Mouse (Mus musculus): ENCODE results near the gene C4bp.
"Not testable (repeated sequence)": the region's sequence is repeated elsewhere in the genome, so short reads cannot be mapped to it uniquely, and the experiment has no call there.

Gene C4bp

DNA sequence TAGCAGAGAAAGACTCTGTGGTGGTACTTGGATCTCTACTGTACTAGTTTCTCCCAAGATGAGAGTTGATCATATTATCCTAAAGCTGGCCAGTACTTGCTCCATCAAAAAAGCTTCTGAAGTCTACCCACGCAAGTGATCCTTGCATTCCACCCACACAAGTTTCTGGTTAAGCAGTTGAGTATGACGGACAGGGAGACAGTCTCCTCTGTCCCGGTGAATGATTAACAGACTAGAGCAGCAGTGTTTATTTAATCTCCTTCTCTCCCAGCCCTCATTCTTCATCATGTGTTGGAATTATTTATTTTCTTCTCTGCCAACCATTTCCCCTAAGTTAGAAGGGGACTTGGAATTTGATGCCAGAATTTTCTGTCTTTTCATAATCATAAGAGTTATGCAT, at the start of gene C4bp:
TSS of gene C4bp (minus strand) at position 179 of the 400 bp plus-strand sequence.
- no peak for DNase-seq (ENCODE audit: extremely low spot score)

DNA sequence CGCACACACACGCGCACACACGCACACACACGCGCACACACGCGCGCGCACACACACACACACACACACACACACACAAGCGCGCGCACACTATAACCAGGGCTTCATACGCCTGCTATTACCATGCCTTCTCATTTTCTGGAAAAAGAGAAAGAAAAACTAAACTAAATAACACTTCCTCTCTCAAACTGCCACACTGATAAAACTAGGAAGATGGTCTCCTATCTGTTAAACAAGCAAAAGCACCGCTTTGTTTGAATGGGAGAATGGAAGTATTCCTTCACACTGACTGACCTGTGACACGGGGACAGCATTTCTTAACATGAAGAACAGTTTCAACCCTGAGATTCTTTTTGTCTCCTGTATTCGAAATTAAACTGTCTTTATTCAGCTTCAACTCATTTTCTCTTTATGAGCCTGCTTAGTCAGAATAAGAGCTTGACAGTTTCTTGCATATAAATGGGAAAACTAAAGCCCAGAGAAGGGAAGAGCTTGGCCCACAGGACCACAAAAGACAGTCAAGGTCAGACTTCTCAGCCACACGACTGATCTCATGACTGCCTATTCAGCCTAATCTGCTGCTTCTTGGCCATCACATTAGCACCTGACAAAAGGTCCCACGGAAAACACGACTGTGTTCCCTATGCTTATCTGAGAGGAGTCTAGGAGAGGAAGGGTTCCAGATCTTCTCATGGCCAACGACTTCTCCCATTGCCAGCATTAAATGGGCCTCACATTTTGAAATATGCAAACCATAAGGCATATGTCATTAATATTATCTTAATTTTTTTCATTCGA, 49.0 kb upstream of the C4bp start:
- DNase-seq (ENCODE audit: extremely low spot score): no peak

DNA sequence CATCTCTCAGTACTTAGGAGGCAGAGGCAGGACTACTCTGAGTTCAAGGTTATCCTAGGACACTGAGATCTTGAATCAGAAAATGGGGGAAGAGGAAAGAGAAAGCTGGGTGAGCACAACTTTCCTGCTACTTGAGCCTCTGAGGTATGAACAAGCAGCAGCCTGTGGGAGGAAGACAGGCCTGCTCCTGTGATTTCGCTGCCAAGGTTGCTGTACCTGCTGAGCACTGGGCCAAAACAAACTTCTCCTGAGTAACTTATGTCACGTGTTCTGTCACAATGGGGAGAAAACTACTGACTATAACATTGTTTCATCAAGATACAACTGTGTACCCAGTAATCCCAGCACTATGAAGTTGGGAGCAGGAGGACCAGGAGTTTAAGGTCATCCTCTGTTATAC, 42.2 kb upstream of the C4bp start:
- no peak for DNase-seq (ENCODE audit: extremely low spot score)

- DNase-seq (ENCODE audit: extremely low spot score): no peak
These were observed 40.5 kb upstream of the C4bp start for GRCm38 (mm10) chr1:130701976-130702375.

- no peak for DNase-seq (ENCODE audit: extremely low spot score)
These were observed 38.7 kb upstream of the C4bp start for GRCm38 (mm10) chr1:130699937-130700633.

DNA sequence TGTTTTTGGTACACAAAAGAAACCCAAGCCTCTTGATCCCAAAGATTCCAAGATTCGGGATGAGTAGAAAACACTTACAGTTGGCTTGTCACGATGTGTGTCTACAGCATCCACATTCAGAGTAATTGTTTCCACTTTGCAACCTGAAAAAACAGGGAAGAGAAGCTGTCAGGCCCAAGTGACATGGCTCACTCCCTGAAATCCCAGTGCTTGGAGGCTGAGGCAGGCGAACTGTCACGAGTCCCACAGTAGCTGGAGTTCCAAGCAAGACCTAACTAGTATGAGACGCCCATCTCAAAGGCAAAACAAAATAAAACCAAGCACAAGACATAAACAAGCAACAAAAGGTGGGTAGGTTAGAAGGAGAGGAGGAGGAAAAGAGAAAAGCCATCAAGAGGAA, 37.2 kb upstream of the C4bp start:
- no peak for DNase-seq (ENCODE audit: extremely low spot score)

- DNase-seq (ENCODE audit: extremely low spot score): no peak
These were observed 22.5 kb upstream of the C4bp start for GRCm38 (mm10) chr1:130683905-130684304.

DNA sequence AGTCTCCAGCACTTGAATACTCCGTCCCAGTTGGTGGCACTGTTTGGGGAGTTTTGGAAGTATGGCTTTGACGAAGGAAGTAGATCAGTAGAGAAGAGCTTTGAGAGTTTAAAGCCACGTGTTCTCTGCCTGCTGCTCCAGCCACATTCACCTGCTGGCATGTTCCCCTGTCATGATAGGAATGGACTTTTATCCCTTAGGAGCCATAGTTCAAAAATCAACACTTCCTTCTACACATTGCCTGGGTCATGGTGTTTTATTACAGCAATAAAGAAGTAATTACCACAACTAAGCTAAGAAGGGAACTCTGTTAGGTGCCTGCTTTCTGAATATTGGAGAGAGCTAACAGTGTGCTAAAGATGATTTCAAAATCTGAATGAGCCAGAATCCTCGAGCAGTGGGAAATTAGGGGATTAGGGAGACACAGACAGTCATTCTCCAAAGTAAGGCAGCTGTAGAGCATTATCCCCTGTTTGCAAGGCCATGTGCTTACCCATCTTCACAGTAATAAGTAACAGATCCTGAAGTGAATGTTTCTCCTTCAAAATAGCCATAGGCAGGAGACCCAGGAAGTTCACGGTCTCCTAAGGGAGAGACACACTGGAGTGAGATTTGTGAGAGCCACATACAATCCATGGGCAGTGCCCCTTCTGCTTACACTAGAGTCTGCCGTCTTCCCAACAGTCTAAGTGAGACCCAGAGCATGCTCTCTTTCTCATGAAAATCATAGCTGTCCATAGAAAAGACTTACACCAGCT, 20.4 kb upstream of the C4bp start:
- DNase-seq (ENCODE audit: extremely low spot score): no peak

GRCm38 (mm10) chr1:130681075-130681474, 19.6 kb upstream of the C4bp start:
- DNase-seq (ENCODE audit: extremely low spot score): no peak

DNA sequence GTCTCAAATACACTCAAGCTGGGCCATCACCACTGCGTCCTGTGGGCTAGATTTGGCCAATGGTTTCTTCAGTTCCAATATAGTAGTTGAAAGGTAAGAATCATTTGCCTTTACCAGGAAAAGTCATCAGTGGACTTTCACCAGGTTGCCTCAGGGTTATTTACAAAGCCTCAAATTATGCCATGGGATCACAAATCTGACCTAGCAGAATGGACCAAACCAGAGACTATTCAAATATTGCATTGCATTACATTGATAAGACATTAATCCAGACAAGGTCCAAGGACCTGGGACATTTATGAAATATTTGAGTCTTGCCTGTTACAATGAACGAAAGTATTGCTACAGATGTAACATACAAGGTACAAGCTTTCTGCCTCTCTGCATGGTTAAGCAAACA, 17.1 kb upstream of the C4bp start:
- no peak for DNase-seq (ENCODE audit: extremely low spot score)

DNA sequence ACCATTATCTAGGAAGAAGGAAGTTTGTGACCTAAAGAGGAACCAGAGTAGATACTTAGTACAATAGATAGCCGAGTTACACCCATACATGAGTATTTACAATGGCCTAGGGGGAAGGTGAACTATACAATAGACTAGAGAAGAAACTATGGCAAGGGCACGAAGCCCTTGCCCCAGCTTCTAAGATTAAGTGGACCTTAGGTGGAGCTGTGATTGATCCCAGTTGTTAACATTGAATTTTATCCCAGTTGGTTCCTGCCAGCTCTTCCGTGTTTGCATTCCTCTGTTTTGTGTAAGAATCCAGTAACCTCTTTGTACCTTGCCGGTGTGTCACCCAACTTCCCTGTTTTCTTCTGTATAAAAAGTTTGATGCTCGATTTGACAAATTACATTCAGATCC, 2.1 kb upstream of the C4bp start:
- not testable (repeated sequence) for DNase-seq (ENCODE audit: extremely low spot score)

- not testable (repeated sequence) for DNase-seq (ENCODE audit: extremely low spot score)
These were observed 1.8 kb downstream of the C4bp start for GRCm38 (mm10) chr1:130659641-130660040.

DNA sequence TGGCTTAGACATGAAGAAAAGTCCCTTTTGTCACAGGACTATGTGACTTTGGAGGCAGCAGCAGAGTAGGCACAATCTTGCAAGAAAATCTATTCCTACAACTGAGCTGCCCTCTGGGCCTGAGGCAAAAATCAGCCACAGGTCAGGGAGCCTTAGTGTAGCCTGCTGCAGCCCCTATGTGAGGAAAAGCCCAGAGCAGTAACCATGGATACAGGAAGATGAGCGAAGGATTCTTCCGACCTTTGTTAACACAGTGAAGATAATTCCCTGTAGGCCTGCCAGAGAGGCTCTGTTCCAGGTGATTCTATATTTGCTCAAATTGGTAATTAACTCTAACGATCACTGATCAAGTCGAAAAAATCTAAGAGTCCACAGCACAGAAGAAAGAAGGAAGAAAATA, 17.3 kb downstream of the C4bp start:
- DNase-seq (ENCODE audit: extremely low spot score): no peak

- no peak for DNase-seq (ENCODE audit: extremely low spot score)
These were observed 20.5 kb downstream of the C4bp start for GRCm38 (mm10) chr1:130640967-130641366.

DNA sequence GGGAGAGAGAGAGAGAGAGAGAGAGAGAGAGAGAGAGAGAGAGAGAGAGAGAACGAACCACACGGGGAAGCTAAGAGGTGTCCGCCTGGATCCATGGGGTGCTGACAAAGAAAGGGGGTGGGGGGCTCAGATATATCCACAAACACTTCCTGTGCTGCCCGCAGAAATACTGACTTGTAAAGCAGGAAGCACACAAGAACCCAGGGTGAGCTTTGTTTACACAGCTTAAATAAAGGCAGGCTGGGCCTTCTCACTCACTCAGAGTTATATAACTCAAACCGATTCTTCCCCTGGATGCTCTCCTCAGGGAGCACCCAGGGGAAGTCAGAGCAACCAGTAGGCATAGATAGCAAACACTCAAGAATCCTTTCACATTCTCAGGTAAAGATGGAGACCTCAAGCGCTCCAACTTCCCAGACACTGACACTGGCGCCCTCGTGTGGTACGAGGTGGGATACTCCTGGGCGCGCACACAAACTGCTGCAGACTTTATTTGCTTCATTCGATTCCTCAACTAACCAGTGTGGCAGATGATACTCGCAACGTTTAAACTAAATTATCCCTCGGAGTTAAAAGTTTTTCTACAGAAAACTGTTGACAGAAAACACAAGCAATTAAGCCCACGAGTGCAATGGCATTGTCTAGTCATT, 27.5 kb downstream of the C4bp start:
- peak; percentile 76 for DNase-seq (ENCODE audit: extremely low spot score)

- no peak for DNase-seq (ENCODE audit: extremely low spot score)
These were observed 28.1 kb downstream of the C4bp start for GRCm38 (mm10) chr1:130633316-130633715.

GRCm38 (mm10) chr1:130629521-130629920, 31.9 kb downstream of the C4bp start, which contains the start of gene Zp3r:
TSS of gene Zp3r (minus strand) at chr1:130629621.
- no peak for DNase-seq (ENCODE audit: extremely low spot score)

DNA sequence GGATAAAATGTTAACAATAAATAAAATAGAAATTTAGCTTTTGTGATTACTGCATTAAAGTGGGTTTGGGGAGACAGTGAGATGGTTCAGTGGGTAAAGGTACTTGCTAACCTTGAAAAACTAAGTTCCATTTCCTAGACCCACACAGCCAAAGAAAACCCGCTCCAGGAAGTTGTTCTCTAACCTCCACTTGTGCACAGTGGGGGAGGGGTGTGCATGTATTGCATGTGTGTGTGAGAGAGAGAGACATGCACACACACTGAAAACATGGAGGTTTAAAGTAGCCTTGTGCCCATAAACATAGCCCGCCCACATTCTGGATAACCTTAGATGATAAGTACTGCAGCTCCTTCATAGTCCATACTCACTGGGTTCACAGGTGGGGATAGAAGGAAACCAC, 65.1 kb downstream of the C4bp start:
- no peak for DNase-seq (ENCODE audit: extremely low spot score)

GRCm38 (mm10) chr1:130588659-130589058, 72.8 kb downstream of the C4bp start:
- DNase-seq (ENCODE audit: extremely low spot score): no peak
